Mouse (Mus musculus): Measurements from ENCODE around the gene Dnah17. TPM values are rescaled to one million over a fixed set of nuclear protein-coding genes. Genes with fewer than 3 reads are reported as not detected.

Dnah17 gene
- polyA plus RNA-seq, 1 experiment, result 0.14 TPM

DNA sequence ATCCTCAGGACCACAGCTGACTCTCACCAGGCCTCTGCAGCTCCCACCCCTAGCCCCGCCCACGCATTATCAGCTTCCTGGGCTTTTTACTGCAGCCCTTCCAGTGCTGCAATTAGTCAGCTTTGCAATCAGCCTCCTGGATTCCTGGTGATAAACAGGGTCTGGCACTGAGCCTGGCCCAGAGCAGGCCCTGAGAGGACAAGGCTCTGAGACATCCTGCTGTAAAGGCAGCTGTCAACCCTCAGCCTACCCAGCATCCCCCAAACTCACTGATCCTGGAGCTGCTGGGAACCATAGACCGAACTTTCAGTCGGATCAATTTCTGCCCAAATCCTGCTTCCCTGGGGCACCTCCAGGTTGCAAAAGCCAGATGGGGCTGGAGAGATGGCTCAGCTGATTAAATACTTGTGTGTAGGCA, 3.3 kb upstream of the Dnah17 start:
- 22% methylated on average over 4 of the region's 4 CpGs for WGBS
- Histone ChIP-seq H3K36me3 (ENCODE audit: control insufficient read depth, insufficient read depth, low read length) (no peaks in the 10 kb centered on the region), H3K27me3 (ENCODE audit: control insufficient read depth, insufficient read depth, low read length) (no peaks in the 10 kb centered on the region), H3K4me3 (ENCODE audit: low read depth, low read length) (no peak overlapping the region), H3K27ac (ENCODE audit: insufficient read depth, low read depth, low read length) (no peak overlapping the region), H3K4me1 (ENCODE audit: control insufficient read depth, insufficient read depth, insufficient read length, low read length) (peaks cover 19% of the 10 kb centered on the region)
- TF ChIP-seq POLR2A (IDR thresholded peaks at IDR 0.05; ENCODE audit: low read depth, low read length) (no peak), CTCF (IDR thresholded peaks at IDR 0.05; ENCODE audit: extremely low read depth, insufficient read length, insufficient replicate concordance, low read depth, low read length) (no peak)

DNA sequence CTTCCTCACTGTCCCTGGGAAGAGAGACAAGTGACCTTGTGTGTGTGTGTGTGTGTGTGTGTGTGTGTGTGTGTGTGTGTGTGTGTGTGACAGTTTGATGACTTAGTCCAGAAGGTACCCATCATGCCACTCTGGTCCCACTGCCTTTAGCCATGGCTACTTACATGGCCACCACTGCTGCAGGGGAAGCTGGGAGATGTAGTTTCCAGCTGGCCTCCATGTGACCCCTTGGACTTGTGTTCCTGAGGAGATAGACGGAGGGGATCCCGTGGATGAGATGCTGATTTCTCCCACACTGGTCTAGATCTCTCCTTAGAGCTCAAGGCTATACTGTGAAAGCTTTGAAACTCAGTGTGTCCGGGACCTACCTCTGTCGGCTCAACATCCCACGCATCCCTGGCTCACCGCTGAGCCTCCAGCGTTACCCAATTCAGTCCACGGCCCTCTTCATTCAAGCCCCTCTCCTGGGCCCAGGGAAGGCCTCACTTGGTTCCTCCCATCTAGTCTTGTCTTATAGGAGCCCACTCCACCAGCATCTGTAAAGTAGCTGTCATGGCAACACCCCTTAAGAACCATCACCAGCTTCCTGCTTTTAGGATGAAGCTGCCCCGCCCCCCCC, 2.8 kb upstream of the Dnah17 start:
- no peaks in the 10 kb centered on the region for H3K36me3 ChIP-seq (ENCODE audit: control insufficient read depth, insufficient read depth, low read length)
- no peak overlapping the region for H3K4me3 ChIP-seq (ENCODE audit: low read depth, low read length)
- 54% methylated on average over 9 of the region's 9 CpGs for WGBS
- H3K27ac ChIP-seq (ENCODE audit: insufficient read depth, low read depth, low read length), result no peak overlapping the region
- no peak for TF ChIP-seq CTCF (IDR thresholded peaks at IDR 0.05; ENCODE audit: extremely low read depth, insufficient read length, insufficient replicate concordance, low read depth, low read length)
- no peak for TF ChIP-seq POLR2A (IDR thresholded peaks at IDR 0.05; ENCODE audit: low read depth, low read length)
- H3K4me1 ChIP-seq (ENCODE audit: control insufficient read depth, insufficient read depth, insufficient read length, low read length), result peaks cover 19% of the 10 kb centered on the region
- no peaks in the 10 kb centered on the region for H3K27me3 ChIP-seq (ENCODE audit: control insufficient read depth, insufficient read depth, low read length)

DNA sequence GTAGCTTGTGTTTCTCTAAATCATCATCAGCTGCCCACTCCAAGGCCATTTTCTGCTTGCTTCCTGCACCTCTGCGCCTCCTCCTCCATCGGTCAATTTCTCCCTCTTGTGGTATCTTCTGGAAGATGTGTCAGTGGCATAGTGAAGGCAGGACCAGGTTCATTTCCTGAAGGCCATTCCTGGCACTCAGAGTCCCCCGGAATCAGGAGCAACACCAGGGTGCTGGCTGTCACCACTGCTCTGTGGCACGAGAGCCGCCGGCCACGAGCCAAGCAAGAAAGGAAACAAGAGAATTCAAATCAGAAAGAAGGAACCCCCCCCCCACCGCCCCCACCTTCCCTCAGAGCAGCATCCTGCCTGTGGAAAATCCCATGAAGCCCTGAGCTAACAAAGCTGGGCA, 1.7 kb upstream of the Dnah17 start:
- TF ChIP-seq CTCF (IDR thresholded peaks at IDR 0.05; ENCODE audit: extremely low read depth, insufficient read length, insufficient replicate concordance, low read depth, low read length), result no peak
- TF ChIP-seq POLR2A (IDR thresholded peaks at IDR 0.05; ENCODE audit: low read depth, low read length), result no peak
- Histone ChIP-seq H3K4me1 (ENCODE audit: control insufficient read depth, insufficient read depth, insufficient read length, low read length) (peaks cover 19% of the 10 kb centered on the region), H3K27ac (ENCODE audit: insufficient read depth, low read depth, low read length) (no peak overlapping the region), H3K4me3 (ENCODE audit: low read depth, low read length) (no peak overlapping the region), H3K36me3 (ENCODE audit: control insufficient read depth, insufficient read depth, low read length) (no peaks in the 10 kb centered on the region), H3K27me3 (ENCODE audit: control insufficient read depth, insufficient read depth, low read length) (no peaks in the 10 kb centered on the region)
- WGBS, result 71% methylated on average over 8 of the region's 8 CpGs

DNA sequence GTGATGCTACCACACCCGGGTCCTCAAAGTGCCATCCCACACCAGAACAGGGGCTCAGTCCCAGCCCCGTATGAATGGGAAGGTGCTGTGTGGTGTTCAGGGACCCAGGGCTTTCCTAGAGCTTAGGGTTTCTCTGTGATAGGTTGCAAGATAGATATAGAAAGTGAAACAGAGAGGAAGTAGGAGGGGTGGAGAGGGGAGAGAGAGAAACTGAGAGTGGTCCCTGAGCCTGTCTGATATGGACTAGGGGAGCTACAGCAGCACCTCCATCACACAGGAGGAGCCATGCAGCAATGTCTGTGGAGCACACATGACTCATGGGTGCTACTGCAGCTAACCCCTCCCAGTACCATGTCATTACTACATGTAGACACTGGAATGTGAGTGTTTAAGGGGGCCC, 622 bp downstream of the Dnah17 start:
- WGBS, result 86% methylated on average over 2 of the region's 2 CpGs
- Histone ChIP-seq H3K27me3 (ENCODE audit: control insufficient read depth, insufficient read depth, low read length) (no peaks in the 10 kb centered on the region), H3K36me3 (ENCODE audit: control insufficient read depth, insufficient read depth, low read length) (no peaks in the 10 kb centered on the region), H3K27ac (ENCODE audit: insufficient read depth, low read depth, low read length) (no peak overlapping the region), H3K4me3 (ENCODE audit: low read depth, low read length) (no peak overlapping the region), H3K4me1 (ENCODE audit: control insufficient read depth, insufficient read depth, insufficient read length, low read length) (peaks cover 19% of the 10 kb centered on the region)
- TF ChIP-seq CTCF (IDR thresholded peaks at IDR 0.05; ENCODE audit: extremely low read depth, insufficient read length, insufficient replicate concordance, low read depth, low read length) (no peak), POLR2A (IDR thresholded peaks at IDR 0.05; ENCODE audit: low read depth, low read length) (no peak)

DNA sequence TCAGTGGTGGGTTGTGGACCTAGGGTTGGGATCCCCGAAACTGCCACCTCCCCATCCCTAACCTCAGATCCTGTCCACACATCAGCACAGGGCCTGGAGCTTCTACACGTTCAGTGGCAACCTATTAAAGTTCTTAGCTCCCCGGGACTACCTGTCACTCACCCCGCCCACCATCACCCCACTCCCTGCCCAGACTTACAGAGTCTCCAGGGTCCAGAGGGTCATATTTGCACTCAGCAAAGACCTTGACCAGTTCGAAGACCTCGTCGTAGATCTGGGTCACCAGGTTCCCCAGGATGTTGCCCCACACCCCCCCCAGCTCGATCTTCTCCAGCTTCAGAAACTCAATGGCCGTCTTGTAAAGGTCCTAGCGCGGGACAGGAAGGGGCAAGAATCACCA, 8.8 kb downstream of the Dnah17 start:
- Histone ChIP-seq H3K36me3 (ENCODE audit: control insufficient read depth, insufficient read depth, low read length) (no peaks in the 10 kb centered on the region), H3K27ac (ENCODE audit: insufficient read depth, low read depth, low read length) (no peak overlapping the region), H3K4me3 (ENCODE audit: low read depth, low read length) (no peak overlapping the region), H3K4me1 (ENCODE audit: control insufficient read depth, insufficient read depth, insufficient read length, low read length) (no peaks in the 10 kb centered on the region), H3K27me3 (ENCODE audit: control insufficient read depth, insufficient read depth, low read length) (no peaks in the 10 kb centered on the region)
- TF ChIP-seq CTCF (IDR thresholded peaks at IDR 0.05; ENCODE audit: extremely low read depth, insufficient read length, insufficient replicate concordance, low read depth, low read length) (no peak), POLR2A (IDR thresholded peaks at IDR 0.05; ENCODE audit: low read depth, low read length) (no peak)
- WGBS, result 58% methylated on average over 11 of the region's 11 CpGs

DNA sequence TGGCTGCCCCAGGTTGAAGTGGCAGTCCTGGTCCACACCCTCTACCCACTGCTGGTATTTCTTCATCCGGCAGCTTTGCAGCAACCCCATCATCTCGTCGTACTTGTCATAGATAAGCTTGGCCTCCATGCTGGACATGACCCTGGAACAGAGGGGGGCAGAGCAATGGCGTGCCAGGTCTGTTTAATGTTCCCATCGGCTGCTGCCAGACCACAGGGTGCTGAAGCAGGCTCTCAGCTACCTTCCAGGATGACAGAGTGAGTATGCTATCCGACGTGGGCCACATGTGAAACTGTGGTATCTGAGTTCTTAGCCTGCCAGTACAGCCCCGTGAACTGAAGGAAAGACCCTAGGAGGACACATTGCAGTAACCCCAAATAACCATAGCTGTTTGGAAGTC, 11.7 kb downstream of the Dnah17 start:
- Histone ChIP-seq H3K4me3 (ENCODE audit: low read depth, low read length) (no peak overlapping the region), H3K36me3 (ENCODE audit: control insufficient read depth, insufficient read depth, low read length) (no peaks in the 10 kb centered on the region), H3K27me3 (ENCODE audit: control insufficient read depth, insufficient read depth, low read length) (no peaks in the 10 kb centered on the region), H3K27ac (ENCODE audit: insufficient read depth, low read depth, low read length) (no peak overlapping the region), H3K4me1 (ENCODE audit: control insufficient read depth, insufficient read depth, insufficient read length, low read length) (no peaks in the 10 kb centered on the region; the same call in 1 of the 2 replicates)
- no peak for TF ChIP-seq CTCF (IDR thresholded peaks at IDR 0.05; ENCODE audit: extremely low read depth, insufficient read length, insufficient replicate concordance, low read depth, low read length)
- no peak for TF ChIP-seq POLR2A (IDR thresholded peaks at IDR 0.05; ENCODE audit: low read depth, low read length)
- WGBS, result 66% methylated on average over 8 of the region's 8 CpGs

DNA sequence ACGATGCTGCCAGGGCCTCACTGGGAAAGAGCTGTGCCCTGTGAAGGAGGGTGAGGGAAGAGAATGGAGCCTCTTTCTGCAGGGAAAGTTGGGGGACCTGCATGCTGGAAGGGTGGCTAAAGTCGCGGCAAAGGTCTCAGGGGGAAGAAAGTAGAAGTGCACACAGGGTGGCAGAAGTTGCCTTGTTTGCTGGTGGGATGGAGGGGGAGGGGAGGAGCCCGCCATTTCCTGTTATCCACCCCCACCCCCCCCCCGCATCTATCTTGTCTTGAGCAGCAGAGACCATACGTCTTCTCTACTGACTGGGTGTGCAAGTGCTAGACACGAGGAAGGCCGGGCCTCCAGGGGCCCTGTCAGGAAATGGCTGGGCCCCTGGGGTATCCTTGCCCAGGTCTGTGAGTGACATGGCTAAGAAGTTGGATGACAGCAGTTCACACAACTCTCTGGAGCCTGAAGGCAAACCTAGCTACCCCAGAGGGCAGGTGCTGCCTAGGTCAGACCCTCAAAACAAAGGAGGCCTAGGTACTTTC, 15.8 kb downstream of the Dnah17 start:
- Histone ChIP-seq H3K4me3 (ENCODE audit: low read depth, low read length) (no peak overlapping the region), H3K36me3 (ENCODE audit: control insufficient read depth, insufficient read depth, low read length) (no peaks in the 10 kb centered on the region), H3K4me1 (ENCODE audit: control insufficient read depth, insufficient read depth, insufficient read length, low read length) (no peaks in the 10 kb centered on the region; the same call in 1 of the 2 replicates), H3K27me3 (ENCODE audit: control insufficient read depth, insufficient read depth, low read length) (no peaks in the 10 kb centered on the region), H3K27ac (ENCODE audit: insufficient read depth, low read depth, low read length) (no peak overlapping the region)
- WGBS, result 67% methylated on average over 8 of the region's 8 CpGs
- TF ChIP-seq CTCF (IDR thresholded peaks at IDR 0.05; ENCODE audit: extremely low read depth, insufficient read length, insufficient replicate concordance, low read depth, low read length), result no peak
- TF ChIP-seq POLR2A (IDR thresholded peaks at IDR 0.05; ENCODE audit: low read depth, low read length), result no peak

Data from small intestine, adult 2 months (tissue).